Mouse (Mus musculus) testis, adult 2 months (tissue): ENCODE results near the gene Gm20388. TPM values are rescaled to one million over a fixed set of nuclear protein-coding genes. Genes with fewer than 3 reads are reported as not detected.

Source experiments
- H3K27ac ChIP-seq: fragments of 200-500 bp; 2 replicates; pipeline ENCODE4 v1.5.1; 2012; ENCODE audit warnings: low read depth, low read length; ENCODE audit not compliant: control insufficient read depth, insufficient read depth
- H3K27me3 ChIP-seq: fragments of 200-500 bp; 2 replicates; pipeline ENCODE4 v1.6.1; 2012; ENCODE audit warnings: mild to moderate bottlenecking, low read length, moderate library complexity; ENCODE audit not compliant: control insufficient read depth, insufficient read depth
- H3K36me3 ChIP-seq: fragments of 200-500 bp; 2 replicates; pipeline ENCODE4 v1.6.1; 2012; ENCODE audit warnings: mild to moderate bottlenecking, low read length; ENCODE audit not compliant: control insufficient read depth, insufficient read depth
- H3K4me1 ChIP-seq: fragments of 200-500 bp; 2 replicates; pipeline ENCODE4 v1.6.1; 2012; ENCODE audit warnings: low read length; ENCODE audit not compliant: control insufficient read depth, insufficient read depth
- H3K4me3 ChIP-seq: fragments of 200-500 bp; 2 replicates; pipeline ENCODE4 v1.5.1; 2012; ENCODE audit warnings: low read depth, mild to moderate bottlenecking, low read length, moderate library complexity, mixed read lengths; ENCODE audit not compliant: control insufficient read depth
- CTCF ChIP-seq: fragments of 200-500 bp; IDR thresholded peaks from 2 replicates; pipeline ENCODE4 v1.5.1; 2012; ENCODE audit warnings: low read depth, mild to moderate bottlenecking, inconsistent platforms, low read length, moderate library complexity; ENCODE audit not compliant: control insufficient read depth, insufficient read depth, insufficient replicate concordance
- POLR2A ChIP-seq: fragments of 200-500 bp; IDR thresholded peaks from 2 replicates; pipeline ENCODE4 v1.6.1; 2012; ENCODE audit warnings: low read depth, mild to moderate bottlenecking, inconsistent platforms, low read length, moderate library complexity; ENCODE audit not compliant: control insufficient read depth
- polyA plus RNA-seq: library from polyadenylated mRNA; depleted of rRNA; stranded (reverse); fragments of >200 nt; gene quantifications from 2 replicates; pipeline ENCODE4 v1.2.3, GENCODE M21; 2012

Gene Gm20388
- polyA plus RNA-seq, 1 experiment, result 5.6 TPM

DNA sequence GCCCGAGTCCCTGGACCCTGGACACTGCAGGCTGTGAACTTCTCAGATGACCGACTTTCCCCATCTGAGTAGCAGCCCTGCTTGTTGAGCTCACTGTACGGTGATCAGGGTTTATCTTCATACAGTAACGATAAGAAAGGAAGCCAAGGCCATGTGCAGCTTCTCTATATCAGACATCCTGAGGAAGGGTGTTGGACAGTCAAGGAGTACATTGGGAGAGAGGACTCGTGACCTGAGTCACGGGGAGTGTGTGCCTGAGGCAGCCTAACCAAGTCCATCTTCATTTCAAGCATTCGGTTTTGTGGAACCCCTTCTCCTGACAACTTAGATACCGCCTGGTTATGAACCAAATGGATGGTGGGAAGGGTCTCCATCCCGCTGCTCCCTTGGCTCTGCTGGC, 1964.9 kb downstream of the Gm20388 start:
- TF ChIP-seq POLR2A, result no peak
- TF ChIP-seq CTCF, result no peak
- peak overlapping the region; percentile 74 for H3K27ac ChIP-seq

DNA sequence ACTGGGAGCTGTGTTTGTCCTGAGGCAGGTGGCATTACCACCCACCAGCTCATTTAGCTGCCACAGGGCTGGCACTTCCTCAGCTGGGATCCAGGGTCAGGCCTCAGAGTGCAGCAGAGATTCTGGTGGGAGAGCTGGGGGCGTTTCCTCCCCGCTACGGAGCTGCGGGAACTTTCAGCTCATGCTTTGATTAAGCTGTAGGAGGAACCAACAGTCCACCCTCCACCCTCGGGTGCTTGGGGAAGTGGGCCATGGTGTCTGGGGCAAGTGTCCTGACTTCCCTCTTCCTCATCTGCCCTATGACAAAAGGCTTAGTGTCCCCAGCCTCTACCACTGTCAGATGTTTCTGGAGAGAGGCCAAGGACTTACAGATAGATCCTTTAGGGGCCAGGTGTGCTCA, 1966.6 kb downstream of the Gm20388 start:
- TF ChIP-seq POLR2A, result no peak
- no peak for TF ChIP-seq CTCF
- peaks cover 2% of the 10 kb centered on the region; the same call in 1 of the 2 replicates for H3K36me3 ChIP-seq

More for the DNA sequence above, 1964.9 kb downstream of the Gm20388 start:
- H3K36me3 ChIP-seq, result no peaks in the 10 kb centered on the region; the same call in 1 of the 2 replicates
- peaks cover 13% of the 10 kb centered on the region for H3K4me1 ChIP-seq
- H3K27me3 ChIP-seq, result no peaks in the 10 kb centered on the region
- H3K4me3 ChIP-seq, result no peak overlapping the region

DNA sequence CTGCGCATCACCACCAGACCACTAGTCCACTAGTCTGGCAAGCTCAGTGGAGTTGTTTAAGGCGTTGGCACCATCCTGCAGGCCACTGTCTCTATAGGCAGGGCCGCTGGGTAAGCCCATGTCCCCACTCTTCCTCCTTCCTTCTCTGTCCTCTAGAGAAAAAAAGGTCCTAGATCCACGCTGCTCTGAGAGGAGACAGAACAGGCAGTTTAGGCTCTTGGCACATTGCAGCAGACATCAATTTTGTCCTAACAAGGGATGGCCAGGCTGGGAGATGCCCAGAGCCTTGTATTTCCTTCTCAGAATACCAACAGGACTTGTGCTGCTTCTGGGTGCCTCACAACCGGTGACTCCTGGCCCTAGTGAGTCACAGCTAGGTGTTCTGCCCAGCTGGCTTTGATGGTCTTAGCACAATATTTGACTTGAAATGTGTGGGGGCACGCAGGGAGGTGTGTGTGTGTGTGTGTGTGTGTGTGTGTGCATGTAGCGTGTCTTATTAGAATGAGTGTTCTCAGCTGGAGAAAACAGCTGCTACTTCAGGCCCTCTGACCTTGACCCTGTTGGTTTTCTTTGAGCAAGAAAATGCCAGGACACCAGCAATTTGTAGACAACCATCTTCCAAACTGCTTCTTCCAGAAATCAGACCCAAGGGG, 1967.3 kb downstream of the Gm20388 start:
- no peak overlapping the region for H3K4me3 ChIP-seq
- H3K27me3 ChIP-seq, result no peaks in the 10 kb centered on the region
- TF ChIP-seq POLR2A (no peak), CTCF (no peak)
- H3K4me1 ChIP-seq, result peaks cover 11% of the 10 kb centered on the region
- peaks cover 4% of the 10 kb centered on the region; the same call in 1 of the 2 replicates for H3K36me3 ChIP-seq
- H3K27ac ChIP-seq, result peak overlapping the region; percentile 39

More for the DNA sequence above, 1966.6 kb downstream of the Gm20388 start:
- peaks cover 11% of the 10 kb centered on the region for H3K4me1 ChIP-seq
- no peak overlapping the region for H3K27ac ChIP-seq
- no peak overlapping the region for H3K4me3 ChIP-seq
- H3K27me3 ChIP-seq, result no peaks in the 10 kb centered on the region

DNA sequence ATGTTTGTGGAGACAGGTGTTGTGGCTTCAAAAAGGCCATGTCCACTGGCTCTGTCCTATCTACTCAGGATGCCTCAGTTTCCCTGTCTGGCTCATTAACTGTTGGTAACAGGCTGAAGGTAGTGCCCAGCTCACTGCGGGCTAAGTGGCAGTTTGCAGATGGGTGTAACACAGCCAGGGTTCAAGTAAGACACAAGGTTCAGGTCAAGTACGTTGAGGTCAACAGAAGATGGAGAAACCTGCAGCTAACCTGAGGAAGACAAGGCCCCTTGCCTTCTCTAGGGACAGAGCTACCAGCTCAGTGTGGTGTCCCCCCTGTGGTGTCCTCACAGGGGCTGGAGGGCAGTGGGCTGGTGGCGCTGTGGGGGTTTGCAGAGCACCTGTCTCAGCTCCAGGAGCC, 1969.1 kb downstream of the Gm20388 start:
- no peak overlapping the region for H3K4me3 ChIP-seq
- peaks cover 6% of the 10 kb centered on the region for H3K36me3 ChIP-seq
- H3K4me1 ChIP-seq, result peaks cover 5% of the 10 kb centered on the region
- H3K27me3 ChIP-seq, result no peaks in the 10 kb centered on the region
- TF ChIP-seq CTCF (no peak), POLR2A (no peak)
- H3K27ac ChIP-seq, result no peak overlapping the region

DNA sequence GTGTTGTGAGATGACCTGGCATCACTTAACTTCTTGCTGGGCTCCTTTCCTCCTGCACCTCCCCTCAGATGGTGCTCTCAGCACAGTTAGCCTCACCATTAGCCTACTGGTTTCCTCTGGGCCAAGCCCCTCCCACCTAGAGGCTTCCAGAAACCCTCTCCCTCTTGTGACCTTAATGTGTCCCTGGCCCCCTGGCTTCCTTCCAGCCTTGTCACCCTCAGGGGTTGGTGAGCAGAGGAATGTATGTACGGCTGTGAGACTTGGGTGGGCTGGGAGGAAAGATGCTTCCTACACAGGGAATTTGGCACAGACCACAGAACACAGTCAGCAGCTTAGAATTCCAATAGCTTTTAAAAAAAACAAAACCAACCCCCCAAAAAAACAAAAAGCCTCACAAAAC, 1970.2 kb downstream of the Gm20388 start:
- H3K4me1 ChIP-seq, result peaks cover 3% of the 10 kb centered on the region
- peaks cover 6% of the 10 kb centered on the region for H3K36me3 ChIP-seq
- TF ChIP-seq POLR2A, result no peak
- TF ChIP-seq CTCF, result no peak
- no peak overlapping the region for H3K4me3 ChIP-seq
- H3K27me3 ChIP-seq, result no peaks in the 10 kb centered on the region
- no peak overlapping the region for H3K27ac ChIP-seq

DNA sequence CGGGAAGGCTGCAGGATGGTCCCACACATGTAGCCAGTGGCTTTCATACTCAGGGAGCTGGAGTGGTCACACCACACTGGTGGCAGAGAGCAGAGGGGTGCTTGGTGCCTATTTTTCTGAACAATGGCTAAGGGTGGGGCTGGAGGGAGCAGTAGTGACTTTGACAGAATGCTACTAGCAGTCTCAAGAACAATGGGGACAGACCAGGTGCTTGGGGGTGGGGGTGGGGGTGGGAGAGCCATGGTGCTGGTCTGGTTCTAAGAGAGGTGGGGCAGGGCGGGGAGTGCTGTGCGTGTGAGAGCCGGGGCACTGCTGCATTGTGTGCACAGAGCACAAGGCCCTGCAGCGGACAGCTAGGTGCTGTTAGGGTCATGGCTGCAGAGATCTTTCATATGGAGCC, 1971.3 kb downstream of the Gm20388 start:
- Histone ChIP-seq H3K4me3 (no peak overlapping the region), H3K27ac (no peak overlapping the region), H3K36me3 (peaks cover 6% of the 10 kb centered on the region), H3K4me1 (peaks cover 2% of the 10 kb centered on the region; the same call in 1 of the 2 replicates), H3K27me3 (no peaks in the 10 kb centered on the region)
- TF ChIP-seq CTCF, result no peak
- no peak for TF ChIP-seq POLR2A

DNA sequence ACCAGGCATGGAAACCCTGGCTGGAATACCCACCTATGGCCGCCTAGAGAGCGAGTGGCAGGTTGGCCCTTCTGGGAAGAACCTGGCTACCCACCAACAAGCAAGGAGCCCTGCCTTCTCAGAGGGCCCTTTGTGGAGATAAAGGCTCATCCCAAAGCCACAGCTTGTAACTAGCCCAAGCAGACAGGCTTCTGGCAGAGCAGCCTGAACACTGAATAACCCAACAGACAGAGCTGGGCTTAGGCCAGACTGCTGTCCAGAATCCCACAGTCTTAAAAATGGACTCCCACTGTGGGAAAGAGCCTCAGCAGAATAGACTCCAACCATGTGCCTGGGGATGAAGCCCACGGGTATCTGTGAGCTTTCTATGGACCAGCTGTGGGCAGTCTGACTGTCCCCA, 1973.5 kb downstream of the Gm20388 start:
- H3K36me3 ChIP-seq, result peaks cover 8% of the 10 kb centered on the region
- no peaks in the 10 kb centered on the region for H3K27me3 ChIP-seq

More for the DNA sequence above, 1973.5 kb downstream of the Gm20388 start:
- Histone ChIP-seq H3K4me3 (no peak overlapping the region), H3K4me1 (peaks cover 2% of the 10 kb centered on the region; the same call in 1 of the 2 replicates), H3K27ac (no peak overlapping the region)
- TF ChIP-seq CTCF, result no peak
- no peak for TF ChIP-seq POLR2A
